8 mouse cellular contexts compared by ENCODE assay signal in genomic region chr11:69062761-69063224, GRCm38 (mm10). TPM values are rescaled to one million over a fixed set of nuclear protein-coding genes. Genes with fewer than 3 reads are reported as not detected.
DNase-seq lines count a peak whose midpoint lies in the region; ATAC-seq lines count a peak whose summit lies in the region.

No protein-coding gene starts in this region.

- peaks cover 43% of the 10 kb centered on the region for H3K4me1 ChIP-seq in intestine, embryonic 16.5 days (ENCODE audit: control insufficient read depth, insufficient read depth, low read length)
- H3K4me1 ChIP-seq in midbrain, embryonic 11.5 days (ENCODE audit: control insufficient read depth, insufficient read depth, low read length), result peaks cover 26% of the 10 kb centered on the region

- H3K27me3 ChIP-seq in intestine, embryonic 16.5 days (replicated peaks; ENCODE audit: control insufficient read depth, insufficient read depth, low read length), result no peaks in the 10 kb centered on the region
- no peaks in the 10 kb centered on the region for H3K27me3 ChIP-seq in midbrain, embryonic 11.5 days (ENCODE audit: control insufficient read depth, insufficient read depth, low read length)

- WGBS in intestine, embryonic 16.5 days, result under 1% methylated on average over 19 of the region's 19 CpGs
- under 1% methylated on average over 19 of the region's 19 CpGs for WGBS in midbrain, embryonic 11.5 days

- peak; percentile 95 to 100 for DNase-seq in adrenal gland, adult (ENCODE audit: inconsistent age in 2 of 2, low spot score in 1 of 2)
- peak; percentile 97 for DNase-seq in embryo, embryonic 10.5 days (ENCODE audit: low spot score)
- DNase-seq in gastrocnemius, postnatal 36 days, result peak; percentile 91 to 99
- peak; percentile 93 for DNase-seq in left cerebral cortex, postnatal 4 days
- peak; percentile 100 for DNase-seq in midbrain, embryonic 11.5 days (ENCODE audit: low spot score, missing footprints)
- DNase-seq in right cerebral cortex, postnatal 4 days, result peak; percentile 94
- DNase-seq in yolk sac, embryonic 10.5 days (ENCODE audit: low spot score), result peak; percentile 93

- no peaks in the 10 kb centered on the region for H3K9me3 ChIP-seq in intestine, embryonic 16.5 days (ENCODE audit: control insufficient read depth, low read length)
- no peaks in the 10 kb centered on the region for H3K9me3 ChIP-seq in midbrain, embryonic 11.5 days (ENCODE audit: control insufficient read depth, low read length)

- intact Hi-C loops in gastrocnemius, postnatal 36 days (cut with DNase I), result loop anchor here (1.0 kb wide), 2 partner anchors 21 to 61 kb away; no protein-coding TSS in a partner anchor
- intact Hi-C loops in left cerebral cortex, postnatal 4 days (cut with DNase I), result loop anchor here (2.0 kb wide), 2 partner anchors 22 to 60 kb away; partner anchors contain the start of gene 9130213A22Rik

- H3K36me3 ChIP-seq in intestine, embryonic 16.5 days (ENCODE audit: control insufficient read depth, insufficient read depth, low read length), result no peaks in the 10 kb centered on the region
- no peaks in the 10 kb centered on the region for H3K36me3 ChIP-seq in midbrain, embryonic 11.5 days (ENCODE audit: control insufficient read depth, insufficient read depth, low read length)

- peak overlapping the region; percentile 68 for H3K9ac ChIP-seq in intestine, embryonic 16.5 days (ENCODE audit: low read depth, low read length)
- peak overlapping the region; percentile 49; the same call in 1 of the 2 replicates for H3K9ac ChIP-seq in midbrain, embryonic 11.5 days (ENCODE audit: low read length)

- H3K27ac ChIP-seq in intestine, embryonic 16.5 days (ENCODE audit: low read length), result peak overlapping the region; percentile 81
- H3K27ac ChIP-seq in midbrain, embryonic 11.5 days (ENCODE audit: low read depth, low read length), result peak overlapping the region; percentile 48; the same call in 1 of the 2 replicates

- ATAC-seq in intestine, embryonic 16.5 days, result peak; percentile 60
- ATAC-seq in midbrain, embryonic 11.5 days (ENCODE audit: low FRiP score), result peak; percentile 63

- peak overlapping the region; percentile 80 for H3K4me3 ChIP-seq in intestine, embryonic 16.5 days (ENCODE audit: low read length)
- peak overlapping the region; percentile 74 for H3K4me3 ChIP-seq in midbrain, embryonic 11.5 days (ENCODE audit: low read depth, low read length)

- H3K4me2 ChIP-seq in intestine, embryonic 16.5 days (ENCODE audit: low read depth, low read length), result peak overlapping the region; percentile 56
- peak overlapping the region; percentile 67 for H3K4me2 ChIP-seq in midbrain, embryonic 11.5 days

RNA-seq across cellular contexts. Expression of gene Borcs6, which starts 3.3 kb away (rescaled TPM):
- total RNA-seq in gastrocnemius, postnatal 36 days (2021), result 10 to 100 TPM; 17.4 to 18.8 TPM
- 8.0 and 8.6 TPM in 2 replicates for polyA plus RNA-seq in intestine, embryonic 16.5 days (2015; fragmentation: Nextera tagmentation; extraction: Ambion mirVana)
- 10 to 100 TPM; 23.8 to 25.2 TPM for total RNA-seq in left cerebral cortex, postnatal 4 days (2021)
- 8.8 and 9.8 TPM in 2 replicates for polyA plus RNA-seq in midbrain, embryonic 11.5 days (2014; fragmentation: Nextera tagmentation; extraction: Ambion mirVana)

RNA-seq across cellular contexts. Expression of gene Tmem107, which starts 7.8 kb away (rescaled TPM):
- total RNA-seq in gastrocnemius, postnatal 36 days (2021), result 1 to 10 TPM; 3.4 TPM
- 38.6 and 44.8 TPM in 2 replicates for polyA plus RNA-seq in intestine, embryonic 16.5 days (2015; fragmentation: Nextera tagmentation; extraction: Ambion mirVana)
- 10 to 100 TPM; 13.9 to 14.8 TPM for total RNA-seq in left cerebral cortex, postnatal 4 days (2021)
- polyA plus RNA-seq in midbrain, embryonic 11.5 days (2014; fragmentation: Nextera tagmentation; extraction: Ambion mirVana), result 53.5 and 57.7 TPM in 2 replicates

RNA-seq across cellular contexts. Expression of gene Aurkb, which starts 17.3 kb away (rescaled TPM):
- 1 to 10 TPM in 1 of 2 experiments, under 1 TPM in 1; 0.51 to 1.1 TPM for total RNA-seq in gastrocnemius, postnatal 36 days (2021)
- 114 and 139 TPM in 2 replicates for polyA plus RNA-seq in intestine, embryonic 16.5 days (2015; fragmentation: Nextera tagmentation; extraction: Ambion mirVana)
- total RNA-seq in left cerebral cortex, postnatal 4 days (2021), result 1 to 10 TPM; 8.2 to 10.0 TPM
- polyA plus RNA-seq in midbrain, embryonic 11.5 days (2014; fragmentation: Nextera tagmentation; extraction: Ambion mirVana), result 169 and 171 TPM in 2 replicates

RNA-seq across cellular contexts. Expression of gene Vamp2, which starts 25.5 kb away (rescaled TPM):
- total RNA-seq in gastrocnemius, postnatal 36 days (2021), result 10 to 100 TPM; 26.7 to 38.1 TPM
- 65.8 TPM in 2 replicates for polyA plus RNA-seq in intestine, embryonic 16.5 days (2015; fragmentation: Nextera tagmentation; extraction: Ambion mirVana)
- 100 to 1,000 TPM; 579 to 594 TPM for total RNA-seq in left cerebral cortex, postnatal 4 days (2021)
- polyA plus RNA-seq in midbrain, embryonic 11.5 days (2014; fragmentation: Nextera tagmentation; extraction: Ambion mirVana), result 72.4 and 73.5 TPM in 2 replicates

RNA-seq across cellular contexts. Expression of gene Per1, which starts 32.2 kb away (rescaled TPM):
- 10 to 100 TPM; 60.9 to 89.0 TPM for total RNA-seq in gastrocnemius, postnatal 36 days (2021)
- 13.6 and 13.7 TPM in 2 replicates for polyA plus RNA-seq in intestine, embryonic 16.5 days (2015; fragmentation: Nextera tagmentation; extraction: Ambion mirVana)
- total RNA-seq in left cerebral cortex, postnatal 4 days (2021), result 10 to 100 TPM; 52.8 to 58.0 TPM
- 6.0 and 7.3 TPM in 2 replicates for polyA plus RNA-seq in midbrain, embryonic 11.5 days (2014; fragmentation: Nextera tagmentation; extraction: Ambion mirVana)

Comparison
In these comparisons a context has a peak if more than half of its experiments do, and no peak if none do; other contexts are left out.
1. Peak in every context shown above with its lines: DNase-seq, ATAC-seq, H3K4me3 ChIP-seq and H3K27ac ChIP-seq.
2. RNA of gene Aurkb, which starts 17.3 kb away (total RNA-seq): 8.2 to 10.0 TPM in left cerebral cortex, postnatal 4 days; 0.51 to 1.1 TPM in gastrocnemius, postnatal 36 days; every median in the first group is over 4 times any median in the second.